Comparison of ENCODE assay signal across 8 mouse cellular contexts in the genomic region with DNA sequence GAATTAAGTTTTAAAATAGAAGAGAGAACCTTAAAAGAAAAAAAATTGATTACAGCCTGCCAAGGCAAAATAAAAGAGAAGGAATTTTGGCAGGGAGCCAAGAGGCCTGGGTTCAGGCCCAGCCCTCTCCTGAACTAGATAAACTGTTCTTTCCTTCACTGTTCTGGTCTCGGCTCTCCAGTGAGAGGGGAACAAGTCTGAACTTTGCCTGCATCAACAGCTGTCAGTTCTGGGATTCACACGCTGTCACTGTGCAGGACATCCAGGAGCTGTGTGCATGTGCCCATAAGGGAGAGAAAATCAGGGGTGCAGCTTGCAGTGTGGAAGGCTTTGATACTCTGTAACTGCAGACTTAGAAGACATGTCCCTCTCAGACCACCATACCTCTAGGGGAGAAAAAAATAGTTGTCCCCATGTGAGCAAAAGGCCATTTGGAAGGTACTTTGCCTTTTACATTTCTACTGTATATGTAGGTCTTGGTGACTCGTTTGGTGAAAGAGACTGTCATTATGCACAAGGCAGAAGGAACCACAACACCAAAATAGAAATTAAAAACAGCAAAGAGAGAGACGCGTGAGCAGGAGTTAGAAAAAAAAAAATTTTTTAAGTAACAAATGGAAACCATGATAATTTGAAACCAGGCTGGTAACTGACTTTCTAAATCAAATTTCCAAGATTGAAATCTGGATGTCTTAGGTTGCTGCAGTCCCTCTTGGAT.
DNase-seq lines count a peak whose midpoint lies in the region; ATAC-seq and TF ChIP-seq lines count a peak whose summit lies in the region.

No protein-coding gene starts in this region.

- H3K27ac ChIP-seq in limb, embryonic 12.5 days, result peak overlapping the region; percentile 42; the same call in 1 of the 2 replicates
- no peak overlapping the region for H3K27ac ChIP-seq in limb, embryonic 10.5 days
- peak overlapping the region; percentile 63; the same call in 1 of the 2 replicates for H3K27ac ChIP-seq in embryonic facial prominence, embryonic 14.5 days (replicated peaks; ENCODE audit: low read depth, low read length)
- no peak overlapping the region for H3K27ac ChIP-seq in kidney, adult 2 months (ENCODE audit: insufficient read depth, low read depth, low read length)
- peak overlapping the region; percentile 15; the same call in 1 of the 2 replicates for H3K27ac ChIP-seq in stomach, embryonic 16.5 days (ENCODE audit: low read length)

- DNase-seq in limb, embryonic 10.5 days (ENCODE audit: low spot score), result no peak
- DNase-seq in brain, adult 2 months (ENCODE audit: low read depth, low spot score), result peak; percentile 46
- peak; percentile 84 for DNase-seq in embryonic facial prominence, embryonic 14.5 days (ENCODE audit: low spot score)
- peak; percentile 31 for DNase-seq in kidney, adult 2 months
- no peak for DNase-seq in thymus, postnatal 4 days
- no peak for DNase-seq in layer of hippocampus, adult 9-11 months

- no peaks in the 10 kb centered on the region for H3K27me3 ChIP-seq in limb, embryonic 12.5 days
- H3K27me3 ChIP-seq in limb, embryonic 10.5 days (ENCODE audit: low read depth, poor library complexity, severe bottlenecking), result no peaks in the 10 kb centered on the region
- H3K27me3 ChIP-seq in embryonic facial prominence, embryonic 14.5 days (replicated peaks; ENCODE audit: control insufficient read depth, insufficient read depth, low read length), result no peaks in the 10 kb centered on the region
- H3K27me3 ChIP-seq in kidney, adult 2 months (replicated peaks; ENCODE audit: control insufficient read depth, insufficient read depth, low read length), result 0 out of 2 replicates have a peak, but pooled peaks cover 1% of the 10 kb centered on the region
- no peaks in the 10 kb centered on the region for H3K27me3 ChIP-seq in stomach, embryonic 16.5 days (ENCODE audit: control insufficient read depth, insufficient read depth, low read length)

- no peak overlapping the region for H3K4me3 ChIP-seq in limb, embryonic 12.5 days (replicated peaks)
- H3K4me3 ChIP-seq in limb, embryonic 10.5 days, result no peak overlapping the region
- no peak overlapping the region for H3K4me3 ChIP-seq in embryonic facial prominence, embryonic 14.5 days (ENCODE audit: low read depth, low read length)
- no peak overlapping the region for H3K4me3 ChIP-seq in kidney, adult 2 months (ENCODE audit: insufficient read depth, low read depth, low read length)
- H3K4me3 ChIP-seq in stomach, embryonic 16.5 days (replicated peaks; ENCODE audit: low read length), result no peak overlapping the region

- H3K9me3 ChIP-seq in limb, embryonic 12.5 days, result no peaks in the 10 kb centered on the region
- H3K9me3 ChIP-seq in limb, embryonic 10.5 days (replicated peaks), result no peaks in the 10 kb centered on the region
- no peaks in the 10 kb centered on the region for H3K9me3 ChIP-seq in embryonic facial prominence, embryonic 14.5 days (ENCODE audit: control insufficient read depth, low read length)
- H3K9me3 ChIP-seq in stomach, embryonic 16.5 days (replicated peaks; ENCODE audit: control insufficient read depth, low read length), result no peaks in the 10 kb centered on the region

- peak; percentile 59; the same call in 1 of the 2 replicates for ATAC-seq in limb, embryonic 12.5 days (ENCODE audit: insufficient number of reproducible peaks, insufficient read depth, low FRiP score, low TSS enrichment, low read depth)
- peak; percentile 84 for ATAC-seq in embryonic facial prominence, embryonic 14.5 days (ENCODE audit: low read depth)
- ATAC-seq in stomach, embryonic 16.5 days (ENCODE audit: insufficient read depth, low FRiP score), result peak; percentile 81

- no peak overlapping the region for H3K4me2 ChIP-seq in limb, embryonic 12.5 days
- H3K4me2 ChIP-seq in embryonic facial prominence, embryonic 14.5 days (ENCODE audit: low read depth, low read length), result peak overlapping the region; percentile 30
- no peak overlapping the region for H3K4me2 ChIP-seq in stomach, embryonic 16.5 days (ENCODE audit: low read depth, low read length)

- H3K36me3 ChIP-seq in limb, embryonic 12.5 days, result no peaks in the 10 kb centered on the region
- H3K36me3 ChIP-seq in limb, embryonic 10.5 days, result no peaks in the 10 kb centered on the region
- H3K36me3 ChIP-seq in embryonic facial prominence, embryonic 14.5 days (ENCODE audit: control insufficient read depth, insufficient read depth, low read length), result no peaks in the 10 kb centered on the region
- H3K36me3 ChIP-seq in kidney, adult 2 months (ENCODE audit: control insufficient read depth, insufficient read depth, low read length), result no peaks in the 10 kb centered on the region
- H3K36me3 ChIP-seq in stomach, embryonic 16.5 days (ENCODE audit: control insufficient read depth, insufficient read depth, low read length), result no peaks in the 10 kb centered on the region

- TF ChIP-seq CTCF in kidney, adult 2 months (conservative IDR thresholded peaks at IDR 0.05; ENCODE audit: insufficient read depth, insufficient read length, low read depth, low read length), result no peak

- peaks cover 6% of the 10 kb centered on the region for H3K4me1 ChIP-seq in limb, embryonic 12.5 days (replicated peaks)
- no peaks in the 10 kb centered on the region for H3K4me1 ChIP-seq in limb, embryonic 10.5 days
- H3K4me1 ChIP-seq in embryonic facial prominence, embryonic 14.5 days (ENCODE audit: control insufficient read depth, insufficient read depth, low read length), result peaks cover 18% of the 10 kb centered on the region
- H3K4me1 ChIP-seq in kidney, adult 2 months (ENCODE audit: control insufficient read depth, insufficient read depth, low read length), result no peaks in the 10 kb centered on the region
- peaks cover 9% of the 10 kb centered on the region; the same call in 1 of the 2 replicates for H3K4me1 ChIP-seq in stomach, embryonic 16.5 days (ENCODE audit: control insufficient read depth, insufficient read depth, low read length)

- no peak for TF ChIP-seq POLR2A in kidney, adult 2 months (IDR thresholded peaks at IDR 0.05; ENCODE audit: low read depth, low read length)

- H3K9ac ChIP-seq in limb, embryonic 12.5 days (replicated peaks), result no peak overlapping the region
- H3K9ac ChIP-seq in embryonic facial prominence, embryonic 14.5 days (ENCODE audit: low read depth, low read length), result no peak overlapping the region
- H3K9ac ChIP-seq in stomach, embryonic 16.5 days (ENCODE audit: low read length), result no peak overlapping the region

- 64% methylated on average over 5 of the region's 5 CpGs for WGBS in limb, embryonic 12.5 days
- WGBS in limb, embryonic 10.5 days, result 81% methylated on average over 5 of the region's 5 CpGs
- 22% methylated on average over 5 of the region's 5 CpGs for WGBS in embryonic facial prominence, embryonic 14.5 days
- 62% methylated on average over 5 of the region's 5 CpGs for WGBS in kidney, adult 2 months
- WGBS in stomach, embryonic 16.5 days, result 48% methylated on average over 5 of the region's 5 CpGs

Comparison
In these comparisons a context has a peak if more than half of its experiments do, and no peak if none do; other contexts are left out.
1. H3K27ac ChIP-seq: peak in limb, embryonic 12.5 days (single experiment), embryonic facial prominence, embryonic 14.5 days (single experiment) and stomach, embryonic 16.5 days (single experiment); none in limb, embryonic 10.5 days (single experiment) and kidney, adult 2 months (single experiment).
2. DNase-seq: peak in brain, adult 2 months (single experiment), embryonic facial prominence, embryonic 14.5 days (single experiment) and kidney, adult 2 months (single experiment); none in limb, embryonic 10.5 days (single experiment), thymus, postnatal 4 days (single experiment) and layer of hippocampus, adult 9-11 months (single experiment).
3. Peak in every context shown above with its lines, with median percentiles within 50 percentile points of each other: ATAC-seq.